Mouse (Mus musculus) neural tube, embryonic 15.5 days (tissue): ENCODE results near the gene Stx1a. TPM values are rescaled to one million over a fixed set of nuclear protein-coding genes. Genes with fewer than 3 reads are reported as not detected.
A peak's percentile ranks its signal among the peaks of the same experiment; 100 is the strongest.

Experiments used
- ATAC-seq: fragments of 200-750 bp; cut with Nextera tagmentation; 2 replicates; pipeline ENCODE4 v1.8.0; 2017; ENCODE audit warnings: mild to moderate bottlenecking, moderate TSS enrichment, moderate library complexity; ENCODE audit not compliant: low FRiP score
- H3K27ac ChIP-seq: fragments of 300-500 bp; sonication (generic); replicated peaks from 2 replicates; pipeline ENCODE4 v1.5.1; 2015; ENCODE audit warnings: mild to moderate bottlenecking, inconsistent platforms
- H3K27me3 ChIP-seq: fragments of 300-500 bp; sonication (generic); replicated peaks from 2 replicates; pipeline ENCODE4 v1.6.1; 2015; ENCODE audit warnings: inconsistent platforms
- H3K36me3 ChIP-seq: fragments of 300-500 bp; sonication (generic); 2 replicates; pipeline ENCODE4 v1.6.1; 2015; ENCODE audit warnings: inconsistent platforms
- H3K4me1 ChIP-seq: fragments of 300-500 bp; sonication (generic); 2 replicates; pipeline ENCODE4 v1.6.1; 2015; ENCODE audit warnings: inconsistent platforms
- H3K4me2 ChIP-seq: fragments of 300-500 bp; sonication (generic); 2 replicates; pipeline ENCODE4 v1.6.1; 2015; ENCODE audit warnings: inconsistent platforms, mild to moderate bottlenecking, moderate library complexity
- H3K4me3 ChIP-seq: fragments of 300-500 bp; sonication (generic); replicated peaks from 2 replicates; pipeline ENCODE4 v1.5.1; 2015; ENCODE audit warnings: mild to moderate bottlenecking, inconsistent platforms
- H3K9ac ChIP-seq: fragments of 300-500 bp; sonication (generic); replicated peaks from 2 replicates; pipeline ENCODE4 v1.6.1; 2015; ENCODE audit warnings: mild to moderate bottlenecking, inconsistent platforms
- H3K9me3 ChIP-seq: fragments of 300-500 bp; sonication (generic); replicated peaks from 2 replicates; pipeline ENCODE4 v1.6.1; 2016; ENCODE audit warnings: inconsistent platforms
- WGBS: fragments of 180-500 bp; shearing (Covaris S2); methylation state at CpG from one replicate; pipeline ENCODE4 v1.1.7; 2015; ENCODE audit warnings: mixed read lengths; 5-methylcytosine and 5-hydroxymethylcytosine counted together
- polyA plus RNA-seq: library from polyadenylated mRNA; unstranded; fragments of >200 nt; fragmentation: Nextera tagmentation; extraction: Ambion mirVana; gene quantifications from 2 replicates; pipeline ENCODE4 v1.2.1, GENCODE M21; 2015

Gene Stx1a
- polyA plus RNA-seq, 1 experiment from 2014 or later, result 141 TPM

GRCm38 (mm10) chr5:134986298-134987268 lies 36.7 kb upstream of the Stx1a start:
- peaks cover 19% of the 10 kb centered on the region for H3K4me1 ChIP-seq
- no peak overlapping the region for H3K27ac ChIP-seq
- peak overlapping the region; percentile 45 for H3K4me2 ChIP-seq
- peak overlapping the region; percentile 26 for H3K4me3 ChIP-seq
- peaks cover 56% of the 10 kb centered on the region for H3K27me3 ChIP-seq
- no peak for ATAC-seq
- H3K9me3 ChIP-seq, result no peaks in the 10 kb centered on the region
- H3K36me3 ChIP-seq, result no peaks in the 10 kb centered on the region
- peak overlapping the region; percentile 26; the same call in 1 of the 2 replicates for H3K9ac ChIP-seq
- WGBS, result 3% methylated on average over 79 of the region's 79 CpGs

- Histone ChIP-seq H3K4me1 (peaks cover 19% of the 10 kb centered on the region), H3K36me3 (no peaks in the 10 kb centered on the region), H3K27ac (no peak overlapping the region), H3K9ac (no peak overlapping the region), H3K4me3 (no peak overlapping the region), H3K27me3 (peaks cover 56% of the 10 kb centered on the region), H3K4me2 (no peak overlapping the region), H3K9me3 (no peaks in the 10 kb centered on the region)
- WGBS, result 63% methylated on average over 11 of the region's 11 CpGs
- no peak for ATAC-seq
These were observed 34.1 kb upstream of the Stx1a start for GRCm38 (mm10) chr5:134989166-134989565.

- ATAC-seq, result no peak
- WGBS, result 82% methylated on average over 6 of the region's 6 CpGs
- Histone ChIP-seq H3K27ac (no peak overlapping the region), H3K36me3 (no peaks in the 10 kb centered on the region), H3K9me3 (no peaks in the 10 kb centered on the region), H3K4me3 (no peak overlapping the region), H3K27me3 (peaks cover 52% of the 10 kb centered on the region), H3K4me1 (peaks cover 19% of the 10 kb centered on the region), H3K9ac (no peak overlapping the region), H3K4me2 (no peak overlapping the region)
These were observed 33.5 kb upstream of the Stx1a start for GRCm38 (mm10) chr5:134989741-134990140.

- no peak overlapping the region for H3K4me3 ChIP-seq
- no peak overlapping the region for H3K27ac ChIP-seq
- no peaks in the 10 kb centered on the region for H3K9me3 ChIP-seq
- H3K4me2 ChIP-seq, result no peak overlapping the region
- H3K4me1 ChIP-seq, result no peaks in the 10 kb centered on the region
- H3K36me3 ChIP-seq, result no peaks in the 10 kb centered on the region
- no peak for ATAC-seq
- 90% methylated on average over 5 of the region's 5 CpGs for WGBS
- H3K9ac ChIP-seq, result no peak overlapping the region
- H3K27me3 ChIP-seq, result peaks cover 23% of the 10 kb centered on the region
These were observed 30.7 kb upstream of the Stx1a start for GRCm38 (mm10) chr5:134992566-134992965.

- H3K9ac ChIP-seq, result no peak overlapping the region
- no peak overlapping the region for H3K4me3 ChIP-seq
- no peak overlapping the region for H3K4me2 ChIP-seq
- no peak for ATAC-seq
- H3K4me1 ChIP-seq, result peaks cover 9% of the 10 kb centered on the region
- H3K27ac ChIP-seq, result no peak overlapping the region
- no peaks in the 10 kb centered on the region for H3K36me3 ChIP-seq
- no peaks in the 10 kb centered on the region for H3K27me3 ChIP-seq
- WGBS, result 88% methylated on average over 6 of the region's 6 CpGs
- no peaks in the 10 kb centered on the region for H3K9me3 ChIP-seq
These were observed 24.9 kb upstream of the Stx1a start for GRCm38 (mm10) chr5:134998359-134998758.

- no peak for ATAC-seq
- no peak overlapping the region for H3K9ac ChIP-seq
- H3K36me3 ChIP-seq, result no peaks in the 10 kb centered on the region
- H3K9me3 ChIP-seq, result no peaks in the 10 kb centered on the region
- WGBS, result 95% methylated on average over 4 of the region's 4 CpGs
- no peaks in the 10 kb centered on the region for H3K27me3 ChIP-seq
- H3K4me3 ChIP-seq, result no peak overlapping the region
- no peak overlapping the region for H3K27ac ChIP-seq
- no peak overlapping the region for H3K4me2 ChIP-seq
- peaks cover 9% of the 10 kb centered on the region for H3K4me1 ChIP-seq
These were observed 23.5 kb upstream of the Stx1a start for GRCm38 (mm10) chr5:134999797-135000196.

- H3K9me3 ChIP-seq, result no peaks in the 10 kb centered on the region
- no peak overlapping the region for H3K4me3 ChIP-seq
- H3K9ac ChIP-seq, result no peak overlapping the region
- 53% methylated on average over 16 of the region's 16 CpGs for WGBS
- H3K27me3 ChIP-seq, result no peaks in the 10 kb centered on the region
- H3K4me2 ChIP-seq, result no peak overlapping the region
- ATAC-seq, result no peak
- H3K4me1 ChIP-seq, result peaks cover 9% of the 10 kb centered on the region
- H3K36me3 ChIP-seq, result no peaks in the 10 kb centered on the region
- no peak overlapping the region for H3K27ac ChIP-seq
These were observed 22.5 kb upstream of the Stx1a start for GRCm38 (mm10) chr5:135000751-135001150.

GRCm38 (mm10) chr5:135001309-135001708 lies 22.0 kb upstream of the Stx1a start:
- 2% methylated on average over 14 of the region's 14 CpGs for WGBS
- no peak overlapping the region for H3K27ac ChIP-seq
- H3K4me3 ChIP-seq, result 0 out of 2 replicates have a peak overlapping the region, but pooled peaks have one; percentile 3
- H3K9ac ChIP-seq, result no peak overlapping the region
- peak; percentile 50; the same call in 1 of the 2 replicates for ATAC-seq
- peaks cover 9% of the 10 kb centered on the region for H3K4me1 ChIP-seq
- H3K36me3 ChIP-seq, result no peaks in the 10 kb centered on the region
- H3K27me3 ChIP-seq, result no peaks in the 10 kb centered on the region
- no peaks in the 10 kb centered on the region for H3K9me3 ChIP-seq
- peak overlapping the region; percentile 38 for H3K4me2 ChIP-seq

GRCm38 (mm10) chr5:135002151-135002550 lies 21.1 kb upstream of the Stx1a start:
- Histone ChIP-seq H3K9ac (no peak overlapping the region), H3K27ac (no peak overlapping the region), H3K4me2 (no peak overlapping the region), H3K4me1 (peaks cover 9% of the 10 kb centered on the region), H3K27me3 (no peaks in the 10 kb centered on the region), H3K4me3 (no peak overlapping the region), H3K36me3 (no peaks in the 10 kb centered on the region), H3K9me3 (no peaks in the 10 kb centered on the region)
- ATAC-seq, result no peak
- 71% methylated on average over 5 of the region's 5 CpGs for WGBS

- Histone ChIP-seq H3K9me3 (no peaks in the 10 kb centered on the region), H3K9ac (peak overlapping the region; percentile 57), H3K4me3 (peak overlapping the region; percentile 64), H3K4me1 (peaks cover 38% of the 10 kb centered on the region), H3K36me3 (no peaks in the 10 kb centered on the region), H3K27ac (peak overlapping the region; percentile 98), H3K4me2 (peak overlapping the region; percentile 84), H3K27me3 (no peaks in the 10 kb centered on the region)
- ATAC-seq, result no peak
- WGBS, result 34% methylated on average over 16 of the region's 16 CpGs
These were observed 15.3 kb upstream of the Stx1a start for GRCm38 (mm10) chr5:135007802-135008571.

- under 1% methylated on average over 52 of the region's 52 CpGs for WGBS
- H3K36me3 ChIP-seq, result no peaks in the 10 kb centered on the region
- ATAC-seq, result peak; percentile 90
These were observed 14.4 kb upstream of the Stx1a start, which contains the start of gene Abhd11 for GRCm38 (mm10) chr5:135008671-135009589. Gene Abhd11 (plus strand): TSS chr5:135009152.

More at GRCm38 (mm10) chr5:135008671-135009589, 14.4 kb upstream of the Stx1a start, which contains the start of gene Abhd11:
- Histone ChIP-seq H3K4me2 (peak within 1 kb of the TSS; percentile 84), H3K4me3 (peak within 1 kb of the TSS; percentile 64), H3K27me3 (no peaks in the 10 kb centered on the region), H3K9ac (peak within 1 kb of the TSS; percentile 70), H3K4me1 (peaks cover 38% of the 10 kb centered on the region), H3K9me3 (no peaks in the 10 kb centered on the region), H3K27ac (peak within 1 kb of the TSS; percentile 98)
